Mouse (Mus musculus) heart, embryonic 12.5 days (tissue): Measurements from ENCODE around the gene Ociad2. TPM values are rescaled to one million over a fixed set of nuclear protein-coding genes. Genes with fewer than 3 reads are reported as not detected.

Experiments used
- ATAC-seq: fragments of 200-750 bp; cut with Nextera tagmentation; 2 replicates; pipeline ENCODE4 v1.8.0; 2017; ENCODE audit warnings: moderate TSS enrichment, moderate library complexity; ENCODE audit not compliant: insufficient number of reproducible peaks, low FRiP score
- H3K27ac ChIP-seq: fragments of 300-500 bp; sonication (generic); 2 replicates; pipeline ENCODE4 v1.5.1; 2016; ENCODE audit warnings: mild to moderate bottlenecking, moderate library complexity; ENCODE audit not compliant: poor library complexity, severe bottlenecking
- H3K27me3 ChIP-seq: fragments of 300-500 bp; sonication (generic); replicated peaks from 2 replicates; pipeline ENCODE4 v1.6.1; 2016; ENCODE audit warnings: mild to moderate bottlenecking, moderate library complexity
- H3K36me3 ChIP-seq: fragments of 300-500 bp; sonication (generic); 2 replicates; pipeline ENCODE4 v1.6.1; 2016; ENCODE audit warnings: mild to moderate bottlenecking, moderate library complexity
- H3K4me1 ChIP-seq: fragments of 300-500 bp; sonication (generic); replicated peaks from 2 replicates; pipeline ENCODE4 v1.6.1; 2016; ENCODE audit warnings: mild to moderate bottlenecking
- H3K4me2 ChIP-seq: fragments of 300-500 bp; sonication (generic); 2 replicates; pipeline ENCODE4 v1.6.1; 2016; ENCODE audit warnings: mild to moderate bottlenecking, moderate library complexity
- H3K4me3 ChIP-seq: fragments of 300-500 bp; sonication (generic); 2 replicates; pipeline ENCODE4 v1.5.1; 2016; ENCODE audit warnings: mild to moderate bottlenecking
- H3K9ac ChIP-seq: fragments of 300-500 bp; sonication (generic); 2 replicates; pipeline ENCODE4 v1.6.1; 2016; ENCODE audit warnings: mild to moderate bottlenecking, moderate library complexity
- H3K9me3 ChIP-seq: fragments of 300-500 bp; sonication (generic); replicated peaks from 2 replicates; pipeline ENCODE4 v1.6.1; 2016; ENCODE audit warnings: mild to moderate bottlenecking, moderate library complexity
- WGBS: fragments of 180-500 bp; shearing (Covaris S2); methylation state at CpG from one replicate; pipeline ENCODE4 v1.1.7; 2016; 5-methylcytosine and 5-hydroxymethylcytosine counted together
- polyA plus RNA-seq: library from polyadenylated mRNA; unstranded; fragments of >200 nt; fragmentation: Nextera tagmentation; extraction: Ambion mirVana; gene quantifications from 2 replicates; pipeline ENCODE4 v1.2.1, GENCODE M21; 2016

Ociad2 gene
- 27.5 and 29.0 TPM in 2 replicates for polyA plus RNA-seq

- H3K9me3 ChIP-seq = no peaks in the 10 kb centered on the region
- H3K4me3 ChIP-seq = no peak within 1 kb of the TSS
- peaks cover 26% of the 10 kb centered on the region for H3K4me1 ChIP-seq
- no peaks in the 10 kb centered on the region for H3K36me3 ChIP-seq
- 0 out of 2 replicates have a peak, but pooled peaks cover 3% of the 10 kb centered on the region for H3K27me3 ChIP-seq
- 79% methylated on average over 8 of the region's 8 CpGs for WGBS
- no peak for ATAC-seq
- H3K4me2 ChIP-seq = no peak within 1 kb of the TSS
- H3K9ac ChIP-seq = no peak within 1 kb of the TSS
- no peak within 1 kb of the TSS for H3K27ac ChIP-seq
Measured at GRCm38 (mm10) chr5:73340723-73341235, at the start of gene Ociad2. Gene Ociad2, minus strand, starts transcription at chr5:73341028.

GRCm38 (mm10) chr5:73383647-73383970, 42.8 kb upstream of the Ociad2 start:
- no peak overlapping the region for H3K4me3 ChIP-seq
- no peaks in the 10 kb centered on the region for H3K9me3 ChIP-seq
- ATAC-seq = no peak
- 73% methylated on average over 4 of the region's 4 CpGs for WGBS
- H3K27ac ChIP-seq = no peak overlapping the region
- H3K4me1 ChIP-seq = peaks cover 15% of the 10 kb centered on the region
- no peak overlapping the region for H3K4me2 ChIP-seq
- H3K36me3 ChIP-seq = no peaks in the 10 kb centered on the region
- H3K27me3 ChIP-seq = no peaks in the 10 kb centered on the region
- no peak overlapping the region for H3K9ac ChIP-seq

DNA sequence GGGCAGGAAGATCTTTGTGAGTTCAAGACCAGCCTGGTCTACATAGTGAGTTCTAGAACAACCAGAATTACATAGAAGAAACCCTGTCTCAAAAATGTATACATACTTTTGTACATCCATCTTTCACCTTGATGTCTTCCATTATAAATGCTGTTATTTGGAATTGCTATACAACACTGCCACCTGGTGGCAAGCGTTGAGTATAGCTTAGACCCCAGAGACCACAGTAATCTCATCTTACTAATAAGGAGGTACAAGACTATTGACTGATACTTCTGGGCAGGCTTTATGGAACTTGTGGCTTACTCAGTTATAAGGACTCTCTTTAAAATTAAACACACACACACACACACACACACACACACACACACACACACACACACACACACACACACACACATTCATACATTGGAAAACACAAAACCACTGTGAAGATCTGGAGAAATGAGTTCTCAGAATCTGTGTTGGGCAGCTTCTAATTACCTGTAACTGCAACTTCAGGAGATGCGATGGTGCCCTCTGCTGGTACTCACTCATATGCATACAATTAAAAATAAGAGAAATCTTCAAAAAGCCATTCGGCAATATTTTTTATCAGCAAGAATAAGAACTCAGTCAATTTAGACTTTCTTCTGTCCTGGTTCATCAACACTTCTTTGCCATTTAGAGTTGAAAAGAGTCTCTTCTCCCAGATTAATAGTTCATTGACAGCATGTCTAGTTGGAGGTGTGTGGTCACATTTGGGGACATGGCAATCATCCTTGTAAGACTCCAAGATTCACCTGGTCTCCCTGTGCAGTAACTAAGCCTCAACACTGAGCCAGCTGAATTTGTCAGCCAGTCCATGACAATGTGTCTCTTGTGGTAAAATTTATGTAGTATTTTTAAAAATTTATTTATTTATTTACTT, 42.2 kb upstream of the Ociad2 start:
- Histone ChIP-seq H3K4me1 (peaks cover 15% of the 10 kb centered on the region), H3K9me3 (no peaks in the 10 kb centered on the region), H3K4me2 (no peak overlapping the region), H3K27ac (no peak overlapping the region), H3K36me3 (no peaks in the 10 kb centered on the region), H3K9ac (no peak overlapping the region), H3K4me3 (no peak overlapping the region), H3K27me3 (no peaks in the 10 kb centered on the region)
- no peak for ATAC-seq
- 29% methylated on average over 3 of the region's 3 CpGs for WGBS

GRCm38 (mm10) chr5:73381976-73382540, 41.2 kb upstream of the Ociad2 start:
- Histone ChIP-seq H3K4me3 (no peak overlapping the region), H3K27ac (no peak overlapping the region), H3K9ac (no peak overlapping the region), H3K9me3 (no peaks in the 10 kb centered on the region), H3K4me2 (no peak overlapping the region), H3K4me1 (peaks cover 15% of the 10 kb centered on the region), H3K27me3 (no peaks in the 10 kb centered on the region), H3K36me3 (no peaks in the 10 kb centered on the region)
- no peak for ATAC-seq
- 64% methylated on average over 9 of the region's 9 CpGs for WGBS

DNA sequence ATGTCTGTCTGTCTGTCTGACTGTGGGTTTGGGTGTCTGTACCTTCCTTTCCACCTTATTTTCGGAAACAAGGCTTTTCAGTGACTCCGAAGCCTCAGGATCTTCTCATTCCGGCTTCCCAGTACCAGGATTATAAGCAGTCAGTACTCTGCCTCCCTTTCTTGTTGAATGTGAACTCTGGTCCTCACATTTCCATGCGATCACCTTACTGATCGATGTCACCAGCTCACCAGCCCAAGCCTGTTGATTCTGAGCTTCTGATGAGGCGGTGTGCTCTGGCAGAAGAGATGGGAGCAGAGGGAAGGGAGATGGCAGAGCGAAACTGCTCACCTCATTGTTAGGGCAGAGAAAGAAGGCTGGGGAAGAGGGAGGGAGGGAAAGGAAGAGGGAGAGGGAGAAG, 40.7 kb upstream of the Ociad2 start:
- H3K4me2 ChIP-seq = no peak overlapping the region
- 74% methylated on average over 7 of the region's 7 CpGs for WGBS

DNA sequence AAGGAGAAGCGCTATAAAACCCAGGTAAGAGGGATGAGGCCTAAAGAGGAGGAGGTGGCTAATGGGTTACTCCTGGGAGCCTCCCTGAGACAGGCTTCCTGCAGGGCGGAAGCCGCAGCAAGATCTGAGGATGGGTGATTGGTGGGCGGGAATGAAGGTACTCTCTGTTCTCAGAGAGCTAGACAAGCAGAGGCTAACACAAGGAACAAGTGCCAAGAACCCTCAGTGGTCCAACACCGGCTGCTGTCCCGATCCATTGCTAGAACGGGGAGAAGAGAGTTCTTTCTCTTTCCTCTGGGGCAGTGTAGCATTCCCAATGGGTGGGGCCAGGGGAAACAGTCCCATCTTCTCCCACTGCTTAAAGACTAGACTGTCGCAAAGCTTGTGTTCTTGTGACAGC, 40.0 kb upstream of the Ociad2 start:
- 39% methylated on average over 8 of the region's 8 CpGs for WGBS
- Histone ChIP-seq H3K9ac (no peak overlapping the region), H3K4me1 (peaks cover 15% of the 10 kb centered on the region), H3K9me3 (no peaks in the 10 kb centered on the region), H3K27me3 (no peaks in the 10 kb centered on the region), H3K27ac (no peak overlapping the region), H3K4me3 (no peak overlapping the region), H3K4me2 (no peak overlapping the region), H3K36me3 (no peaks in the 10 kb centered on the region)
- ATAC-seq = no peak

More for the DNA sequence above, 40.7 kb upstream of the Ociad2 start:
- Histone ChIP-seq H3K27ac (no peak overlapping the region), H3K9ac (no peak overlapping the region), H3K4me3 (no peak overlapping the region), H3K4me1 (peaks cover 15% of the 10 kb centered on the region), H3K9me3 (no peaks in the 10 kb centered on the region), H3K27me3 (no peaks in the 10 kb centered on the region), H3K36me3 (no peaks in the 10 kb centered on the region)
- ATAC-seq = no peak

DNA sequence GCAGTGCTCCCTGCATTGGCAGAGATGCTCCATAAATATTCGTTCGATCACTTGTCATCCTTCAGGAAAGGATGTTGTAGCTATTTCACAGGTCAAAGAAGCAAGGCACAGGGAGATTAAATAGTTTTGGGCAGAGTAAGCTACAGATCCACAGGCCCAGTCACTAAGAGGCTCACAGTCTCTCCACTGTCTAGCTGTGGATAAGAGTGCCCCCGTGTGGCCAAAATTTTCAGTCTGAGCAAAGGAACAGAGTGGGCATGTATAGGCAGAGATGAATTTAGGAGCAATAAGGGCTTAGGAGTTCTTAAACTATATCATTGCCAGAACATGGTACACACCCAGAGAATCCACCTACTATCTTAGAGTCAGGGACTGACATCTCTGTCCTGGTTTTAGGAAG, 39.1 kb upstream of the Ociad2 start:
- Histone ChIP-seq H3K9ac (no peak overlapping the region), H3K27ac (no peak overlapping the region), H3K4me1 (peaks cover 15% of the 10 kb centered on the region), H3K4me2 (no peak overlapping the region), H3K9me3 (no peaks in the 10 kb centered on the region), H3K4me3 (no peak overlapping the region), H3K36me3 (no peaks in the 10 kb centered on the region), H3K27me3 (no peaks in the 10 kb centered on the region)
- 23% methylated on average over 3 of the region's 3 CpGs for WGBS
- peak; percentile 39; the same call in 1 of the 2 replicates for ATAC-seq

DNA sequence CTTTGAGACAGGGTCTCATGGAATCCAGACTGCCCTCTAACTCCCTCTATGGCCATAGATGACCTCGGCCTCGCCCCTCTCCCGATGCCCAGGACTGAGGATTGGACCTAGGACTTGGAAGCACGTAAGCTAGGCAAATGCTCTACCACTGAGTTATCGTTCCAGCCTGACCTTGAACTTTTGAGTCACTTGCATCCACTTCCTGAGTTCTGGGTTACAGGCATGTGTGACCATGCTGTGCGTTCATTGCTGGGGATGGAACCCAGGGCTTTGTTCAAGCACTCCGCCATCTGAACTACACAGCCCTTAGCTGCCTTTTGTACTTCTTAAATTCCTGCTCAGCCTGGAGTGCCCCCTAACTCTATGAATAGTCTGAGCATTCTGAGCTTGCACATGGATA, 35.7 kb upstream of the Ociad2 start:
- Histone ChIP-seq H3K4me2 (no peak overlapping the region), H3K9ac (no peak overlapping the region), H3K27ac (no peak overlapping the region), H3K36me3 (no peaks in the 10 kb centered on the region), H3K4me1 (peaks cover 10% of the 10 kb centered on the region), H3K4me3 (no peak overlapping the region), H3K27me3 (no peaks in the 10 kb centered on the region), H3K9me3 (no peaks in the 10 kb centered on the region)
- 85% methylated on average over 7 of the region's 7 CpGs for WGBS
- no peak for ATAC-seq

- H3K9ac ChIP-seq = no peak overlapping the region
Measured at GRCm38 (mm10) chr5:73376041-73376440, 35.2 kb upstream of the Ociad2 start.

GRCm38 (mm10) chr5:73373184-73373583, 32.4 kb upstream of the Ociad2 start:
- Histone ChIP-seq H3K36me3 (no peaks in the 10 kb centered on the region), H3K27ac (no peak overlapping the region), H3K4me1 (no peaks in the 10 kb centered on the region), H3K4me3 (no peak overlapping the region), H3K9ac (no peak overlapping the region), H3K4me2 (no peak overlapping the region), H3K9me3 (no peaks in the 10 kb centered on the region), H3K27me3 (no peaks in the 10 kb centered on the region)
- 23% methylated on average over 3 of the region's 3 CpGs for WGBS
- ATAC-seq = no peak

More at GRCm38 (mm10) chr5:73376041-73376440, 35.2 kb upstream of the Ociad2 start:
- Histone ChIP-seq H3K4me1 (peaks cover 5% of the 10 kb centered on the region), H3K27ac (no peak overlapping the region), H3K4me2 (no peak overlapping the region), H3K36me3 (no peaks in the 10 kb centered on the region), H3K9me3 (no peaks in the 10 kb centered on the region), H3K4me3 (no peak overlapping the region), H3K27me3 (no peaks in the 10 kb centered on the region)
- ATAC-seq = no peak
- 70% methylated on average over 9 of the region's 9 CpGs for WGBS

DNA sequence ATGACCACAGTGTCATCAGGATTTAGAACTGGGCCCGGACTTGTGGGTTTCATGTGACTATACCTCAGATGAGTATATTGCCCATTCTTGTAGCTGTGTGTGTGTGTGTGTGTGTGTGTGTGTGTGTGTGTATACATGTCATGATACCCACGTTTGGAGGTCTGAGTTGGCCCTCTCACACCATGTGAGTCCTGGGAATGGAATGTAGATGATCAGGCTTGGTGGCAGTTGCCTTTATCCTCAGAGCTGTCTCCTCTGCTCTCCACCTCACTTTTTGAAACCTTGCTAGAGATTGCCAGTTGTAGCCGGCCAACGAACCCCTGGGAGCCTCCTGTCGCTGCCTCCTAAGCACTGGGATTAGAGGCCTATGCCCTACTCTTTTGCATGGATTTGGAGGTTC, 31.8 kb upstream of the Ociad2 start:
- Histone ChIP-seq H3K36me3 (no peaks in the 10 kb centered on the region), H3K27ac (no peak overlapping the region), H3K27me3 (no peaks in the 10 kb centered on the region), H3K4me3 (no peak overlapping the region), H3K4me1 (no peaks in the 10 kb centered on the region), H3K9ac (no peak overlapping the region), H3K9me3 (no peaks in the 10 kb centered on the region), H3K4me2 (no peak overlapping the region)
- no peak for ATAC-seq
- 75% methylated on average over 5 of the region's 5 CpGs for WGBS
